Mouse (Mus musculus): ENCODE measurements around the gene Lyrm1.
A peak's percentile ranks its signal among the peaks of the same experiment; 100 is the strongest.

Lyrm1 gene

GRCm38 (mm10) chr7:119895639-119896512, at the start of gene Lyrm1, which contains the start of gene Dcun1d3:
Gene Lyrm1, plus strand, starts transcription at chr7:119895861.
Gene Dcun1d3, minus strand, starts transcription at chr7:119896298.
- peak; percentile 96 to 98 for DNase-seq (ENCODE audit: low spot score in 2 of 2)

GRCm38 (mm10) chr7:119847396-119847795, 48.3 kb upstream of the Lyrm1 start:
- no peak for DNase-seq (ENCODE audit: low spot score in 2 of 2)

DNA sequence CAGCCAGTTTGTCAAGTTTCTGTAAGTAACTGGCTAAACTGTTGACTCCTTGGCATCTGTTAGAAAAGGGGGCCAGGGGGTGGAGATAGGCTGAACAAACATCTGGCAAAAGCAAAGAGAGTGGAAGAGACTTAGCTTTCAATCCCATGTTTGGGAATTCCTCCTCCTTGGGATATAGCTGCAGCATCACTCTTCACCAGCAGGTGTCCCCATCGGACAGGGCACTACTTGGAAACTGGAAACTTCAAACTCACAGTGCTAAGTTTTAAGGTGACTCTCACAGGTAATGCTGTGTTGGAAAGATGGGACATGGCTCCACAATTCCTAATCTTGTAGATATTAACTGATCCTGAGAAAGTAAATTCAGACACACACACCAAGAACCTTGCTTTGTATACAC, 46.6 kb upstream of the Lyrm1 start:
- peak; percentile 23 to 60 for DNase-seq (ENCODE audit: low spot score in 2 of 2)

DNA sequence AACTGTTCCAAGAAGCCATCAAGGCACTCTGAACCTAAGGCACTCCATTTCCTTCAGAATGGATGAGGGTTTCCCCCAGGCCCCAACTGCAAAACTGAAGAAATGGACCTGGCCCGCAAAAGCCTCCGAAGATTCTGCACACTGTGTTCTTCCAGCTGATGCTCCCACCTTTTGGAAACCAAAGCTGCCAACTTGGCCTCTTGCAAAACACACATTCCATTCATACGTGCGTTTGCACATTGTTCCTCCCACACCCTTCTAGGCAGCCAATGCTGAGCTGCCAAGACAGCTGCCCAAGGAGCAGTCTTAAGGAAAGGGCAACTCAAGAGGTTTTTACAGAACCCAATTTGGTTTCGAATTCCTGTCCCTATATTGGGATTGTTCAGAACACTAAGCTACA, 44.9 kb upstream of the Lyrm1 start:
- DNase-seq (ENCODE audit: low spot score in 2 of 2), result peak; percentile 39 to 60

DNA sequence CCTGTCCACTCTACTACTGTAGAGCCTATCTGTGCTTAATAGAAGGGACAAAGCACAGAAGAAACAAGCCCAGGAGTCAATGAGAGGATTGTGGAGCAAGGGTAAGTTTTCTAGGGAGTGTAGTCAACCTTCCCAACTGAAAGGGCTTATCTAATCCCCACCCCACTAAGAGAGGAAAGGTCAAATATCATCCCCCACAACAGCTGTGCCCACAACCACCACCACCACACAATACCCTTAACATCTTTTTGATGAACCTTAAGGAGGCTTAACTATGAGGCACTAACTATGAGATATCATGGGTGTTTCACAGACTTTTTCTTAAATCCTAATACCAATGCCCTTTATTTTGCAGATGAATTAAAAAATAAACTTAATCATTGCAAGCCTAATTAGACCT, 43.2 kb upstream of the Lyrm1 start:
- no peak for DNase-seq (ENCODE audit: low spot score in 2 of 2)

DNA sequence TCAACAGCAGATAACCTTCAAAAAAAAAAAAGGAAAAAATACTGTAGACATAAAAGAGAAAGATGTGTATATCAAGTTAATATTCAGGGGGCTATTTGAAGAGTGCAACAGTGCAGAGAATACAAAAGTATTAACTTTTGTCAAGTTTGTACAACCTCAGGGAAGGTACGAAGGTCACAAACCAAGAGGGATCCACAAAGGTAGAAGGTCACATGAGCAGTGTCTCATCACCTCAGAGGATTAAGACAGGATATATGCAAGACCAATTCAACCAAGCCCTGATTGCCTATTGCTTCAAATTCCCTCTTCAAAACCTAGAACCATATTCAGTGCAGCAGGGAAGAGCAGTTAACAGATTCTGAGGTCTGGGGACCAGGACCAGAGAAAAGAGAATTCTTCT, 42.5 kb upstream of the Lyrm1 start:
- no peak for DNase-seq (ENCODE audit: low spot score in 2 of 2)

- no peak for DNase-seq (ENCODE audit: low spot score in 2 of 2)
Measured at GRCm38 (mm10) chr7:119854362-119854761, 41.3 kb upstream of the Lyrm1 start.

GRCm38 (mm10) chr7:119855031-119855430, 40.6 kb upstream of the Lyrm1 start:
- no peak for DNase-seq (ENCODE audit: low spot score in 2 of 2)

DNA sequence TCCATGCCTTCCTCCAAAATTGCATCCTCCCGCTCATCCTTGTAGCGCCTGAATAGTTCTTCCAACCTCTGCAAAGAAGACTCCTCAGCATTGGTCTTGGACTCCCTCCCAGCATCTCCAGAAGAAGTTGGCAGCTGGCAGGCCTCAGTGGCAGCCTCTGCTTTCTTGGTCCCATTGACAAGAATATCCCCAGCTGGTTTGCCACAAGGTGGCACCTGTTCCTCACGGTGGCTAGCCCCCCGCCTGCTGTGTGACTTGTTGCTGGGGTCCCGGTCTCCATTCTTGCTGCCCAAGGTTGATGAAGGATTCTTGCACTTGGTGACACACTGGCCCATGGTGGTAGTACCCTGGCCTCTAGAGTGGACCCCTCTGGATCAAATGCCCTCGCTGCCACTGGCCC, 36.2 kb upstream of the Lyrm1 start:
- no peak for DNase-seq (ENCODE audit: low spot score in 2 of 2)

- no peak for DNase-seq (ENCODE audit: low spot score in 2 of 2)
Measured at GRCm38 (mm10) chr7:119860116-119860515, 35.5 kb upstream of the Lyrm1 start.

- no peak for DNase-seq (ENCODE audit: low spot score in 2 of 2)
Measured at GRCm38 (mm10) chr7:119860554-119860953, 35.1 kb upstream of the Lyrm1 start.

GRCm38 (mm10) chr7:119860971-119861334, 34.7 kb upstream of the Lyrm1 start:
- no peak for DNase-seq (ENCODE audit: low spot score in 2 of 2)

DNA sequence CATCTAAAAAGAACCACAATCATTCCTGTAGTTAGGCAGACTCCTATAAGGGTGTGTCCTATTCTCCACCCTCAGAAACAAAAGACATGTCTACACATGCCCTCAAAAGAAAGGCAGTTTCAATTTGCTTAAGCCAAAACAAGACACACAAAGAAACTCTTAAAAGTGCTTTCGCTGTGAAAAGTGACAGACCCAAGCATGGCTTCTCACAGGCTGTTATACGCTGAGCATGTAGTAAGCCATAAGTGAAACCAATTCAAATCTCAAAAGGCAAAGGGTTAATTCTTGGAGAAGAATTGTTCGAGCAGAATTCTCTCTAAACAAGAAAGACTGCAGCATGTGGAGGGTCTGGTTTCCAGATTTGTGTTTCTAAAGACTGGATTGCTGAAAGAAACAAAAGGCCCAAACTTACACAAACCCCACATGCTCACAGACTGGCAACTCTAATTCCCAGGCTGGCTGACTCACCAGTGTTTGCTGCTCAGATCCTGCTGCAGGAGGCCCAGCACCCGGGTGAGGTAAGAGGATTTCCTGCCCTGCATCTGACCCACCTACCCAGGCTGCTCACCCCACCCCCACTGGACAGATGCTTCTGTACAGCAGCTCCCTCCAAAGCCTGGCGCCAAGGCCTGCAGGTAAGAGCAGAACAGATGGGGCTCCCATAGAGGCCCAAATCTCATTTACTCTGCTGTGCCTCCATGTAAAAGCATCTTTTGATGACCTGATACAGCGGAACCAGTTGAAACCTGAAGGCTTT, 34.1 kb upstream of the Lyrm1 start:
- peak; percentile 48 to 69 for DNase-seq (ENCODE audit: low spot score in 2 of 2)

GRCm38 (mm10) chr7:119862167-119862566, 33.5 kb upstream of the Lyrm1 start:
- no peak for DNase-seq (ENCODE audit: low spot score in 2 of 2)

DNA sequence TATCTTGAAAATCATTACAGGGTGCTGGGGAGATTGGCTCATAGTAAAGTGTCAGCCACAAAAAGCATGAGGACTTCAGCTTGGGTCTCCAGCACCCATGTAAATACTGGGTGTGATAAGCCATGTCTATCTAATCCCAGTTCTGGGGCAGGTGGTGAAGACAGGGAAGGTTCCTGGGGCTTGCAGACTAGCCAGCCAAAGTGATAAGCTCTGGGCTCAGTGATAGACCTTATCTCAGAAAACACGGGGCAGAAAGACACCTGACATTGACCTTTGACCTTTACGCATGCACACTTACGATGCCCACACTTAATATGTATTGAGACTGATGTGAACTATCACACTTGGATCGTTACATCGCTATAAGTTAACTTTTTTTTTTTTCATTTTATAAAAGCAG, 31.2 kb upstream of the Lyrm1 start:
- DNase-seq (ENCODE audit: low spot score in 2 of 2), result no peak

- peak in 1 of 2 experiments; percentile 7 for DNase-seq (ENCODE audit: low spot score in 2 of 2)
Measured at GRCm38 (mm10) chr7:119866136-119866535, 29.5 kb upstream of the Lyrm1 start.

GRCm38 (mm10) chr7:119872204-119872603, 23.5 kb upstream of the Lyrm1 start:
- DNase-seq (ENCODE audit: low spot score in 2 of 2), result no peak

DNA sequence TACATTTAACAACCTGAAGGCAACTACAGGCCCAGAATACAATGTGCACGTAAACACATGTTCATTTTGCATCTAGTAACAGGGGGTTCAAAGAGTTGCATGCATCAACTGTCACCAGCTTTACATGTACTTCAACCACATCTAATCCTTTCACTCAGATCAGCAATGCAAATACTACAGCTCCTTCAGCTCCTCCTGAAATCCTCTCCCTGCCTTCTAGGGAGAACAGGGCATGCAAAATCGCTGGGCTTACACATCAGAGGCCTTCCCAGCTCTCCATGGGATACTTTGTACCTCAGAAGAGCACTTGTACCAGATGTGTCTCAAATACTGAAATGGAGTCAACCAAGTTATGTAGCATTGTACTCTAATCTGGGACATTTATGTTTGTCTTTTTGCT, 22.6 kb upstream of the Lyrm1 start:
- DNase-seq (ENCODE audit: low spot score in 2 of 2), result no peak

DNA sequence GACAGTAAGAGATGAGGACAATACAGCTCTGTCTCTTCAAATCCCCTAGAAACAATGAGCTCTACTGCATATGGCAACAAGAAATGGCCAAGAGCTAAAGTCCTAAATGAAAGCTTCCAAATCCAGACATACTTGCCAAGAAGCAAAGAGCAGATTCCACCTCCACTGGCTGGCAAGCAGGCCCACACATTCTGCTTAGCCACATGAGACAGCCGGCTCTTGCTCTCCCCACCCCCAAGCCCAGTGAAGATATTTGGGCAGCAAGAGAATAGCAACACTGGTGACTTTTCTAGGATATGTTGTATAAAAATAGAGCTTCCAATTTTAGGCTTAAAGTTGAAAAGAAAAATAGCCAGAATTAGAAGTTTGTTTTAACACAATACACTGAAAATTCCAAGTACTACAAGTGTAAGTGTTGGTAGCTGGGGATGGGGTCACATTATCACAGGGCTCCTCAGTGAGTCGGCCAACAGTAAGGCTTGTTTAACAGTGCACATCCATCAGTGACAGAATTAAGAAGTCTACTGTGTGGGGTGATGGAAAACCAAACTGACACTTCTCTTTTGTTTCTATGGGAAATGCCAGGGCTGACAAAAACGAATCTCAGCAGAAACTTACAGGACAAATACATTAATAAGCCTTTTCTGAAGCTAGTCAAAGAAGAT, 19.8 kb upstream of the Lyrm1 start:
- DNase-seq (ENCODE audit: low spot score in 2 of 2), result peak in 1 of 2 experiments; percentile 17

DNA sequence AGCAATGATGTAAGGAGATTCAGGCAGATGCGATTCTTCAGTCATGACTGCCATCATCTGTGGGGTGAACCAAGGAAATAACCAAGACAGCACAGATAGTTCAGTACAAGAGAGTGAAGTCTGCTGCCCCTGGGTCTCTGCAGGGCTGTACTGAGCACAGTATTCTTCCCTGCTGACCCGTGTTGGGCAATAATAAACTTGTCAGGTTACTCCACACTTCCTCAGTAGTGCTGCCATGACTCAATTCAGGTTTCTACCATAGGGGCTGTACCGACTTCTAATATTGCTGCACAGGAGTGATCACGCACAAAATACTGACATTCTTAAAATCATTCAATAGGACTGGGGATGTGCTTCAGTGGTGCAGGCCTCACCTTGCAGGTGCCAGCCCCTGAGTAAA, 16.5 kb upstream of the Lyrm1 start:
- DNase-seq (ENCODE audit: low spot score in 2 of 2), result no peak

DNA sequence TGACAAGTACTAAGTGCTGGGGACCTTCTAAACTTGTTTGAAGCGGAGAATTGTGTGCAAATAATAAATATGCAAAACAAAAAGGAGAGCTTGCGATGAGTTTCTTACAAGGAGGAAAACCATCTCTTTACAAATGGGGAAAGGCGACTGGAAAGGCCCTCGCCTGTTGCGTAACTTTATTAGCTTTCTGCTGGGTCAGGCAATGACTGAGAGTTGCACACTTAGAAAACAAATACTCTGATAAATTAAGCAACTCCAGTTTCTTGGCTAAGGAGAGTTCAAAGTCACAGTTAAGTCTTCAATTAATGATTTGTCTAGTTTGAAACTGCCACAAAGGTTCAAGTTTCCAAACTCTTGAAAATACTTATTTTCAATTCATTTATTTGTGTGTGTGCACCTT, 15.3 kb upstream of the Lyrm1 start:
- DNase-seq (ENCODE audit: low spot score in 2 of 2), result peak in 1 of 2 experiments; percentile 42

GRCm38 (mm10) chr7:119881229-119881628, 14.4 kb upstream of the Lyrm1 start:
- no peak for DNase-seq (ENCODE audit: low spot score in 2 of 2)
